Mouse (Mus musculus) ES-CJ7 (cell line): ENCODE results near the gene Ttc39b.
A peak's percentile ranks its signal among the peaks of the same experiment; 100 is the strongest.

Experiments
- DNase-seq: peaks from one replicate; pipeline ENCODE4 v3.0.0; 2011; ENCODE audit warnings: low read depth, low spot score

The Ttc39b gene

GRCm38 (mm10) chr4:83317826-83318348 is 6.2 kb downstream of the Ttc39b start:
- DNase-seq, result peak; percentile 82

GRCm38 (mm10) chr4:83316718-83317117 is 7.3 kb downstream of the Ttc39b start:
- peak; percentile 79 for DNase-seq

DNA sequence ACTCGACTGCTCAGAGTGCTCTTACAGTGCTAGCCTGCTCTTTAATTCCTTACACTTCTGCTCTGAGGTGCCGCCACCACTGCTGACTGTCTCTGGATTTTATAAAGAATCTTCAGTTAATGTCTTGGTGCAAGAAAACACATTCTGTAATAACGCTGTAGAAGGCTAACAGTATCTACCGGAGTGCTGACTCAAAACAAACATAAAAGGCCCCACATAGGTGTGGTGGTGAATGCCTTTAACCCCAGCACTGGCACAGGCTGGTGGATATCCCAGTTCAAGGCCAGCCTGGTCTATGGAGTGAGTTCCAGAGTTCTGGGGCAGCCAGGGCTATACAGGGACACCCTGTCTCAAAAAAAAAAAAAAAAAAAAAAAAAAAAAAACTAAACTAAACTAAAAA is 8.1 kb downstream of the Ttc39b start:
- no peak for DNase-seq

DNA sequence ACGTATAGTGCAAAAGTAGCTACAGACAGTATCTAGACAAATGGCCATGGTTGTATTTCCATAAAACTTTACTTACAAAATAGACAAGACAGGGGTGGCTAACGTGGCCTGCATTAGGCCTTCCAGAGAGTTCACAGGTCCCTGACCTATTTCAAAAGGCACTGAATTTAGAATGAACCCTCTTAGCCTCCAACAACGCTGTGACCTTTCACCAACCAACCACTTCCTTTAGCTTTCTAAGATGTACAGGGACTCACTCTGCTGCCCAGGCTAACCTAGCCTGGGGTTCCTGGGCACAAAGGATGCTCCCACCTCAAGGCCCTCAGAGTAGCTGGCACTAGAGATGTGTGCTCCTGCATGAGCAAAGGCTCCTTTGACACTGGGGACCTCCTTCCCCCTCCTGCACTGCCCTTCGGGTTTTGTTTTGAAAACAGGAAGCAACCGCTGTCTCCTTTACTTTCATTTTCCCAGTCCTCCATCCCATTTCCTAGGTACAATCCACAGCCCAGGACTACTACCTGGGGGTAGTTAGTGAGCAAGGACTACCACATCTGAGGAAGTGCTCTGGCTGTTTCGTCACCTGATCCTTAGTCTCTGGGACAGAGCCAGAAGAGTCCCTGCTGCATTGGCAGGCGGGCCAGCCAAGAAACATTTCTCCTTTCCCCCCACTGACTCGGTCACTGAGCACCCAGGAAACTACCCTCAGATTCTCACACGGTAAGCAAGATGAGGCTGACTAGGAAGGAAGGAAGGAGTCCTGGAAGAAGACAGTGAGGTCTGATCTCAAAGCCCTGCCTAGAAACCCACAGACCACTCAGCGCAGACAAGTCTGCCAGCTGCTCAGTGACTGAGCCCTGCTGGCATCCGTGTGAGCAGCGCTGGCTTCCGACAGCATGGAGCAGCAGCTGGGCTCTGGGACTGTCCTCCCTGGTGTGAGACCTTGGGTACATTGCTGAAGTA is 8.9 kb downstream of the Ttc39b start:
- DNase-seq, result no peak

- no peak for DNase-seq
Measured at GRCm38 (mm10) chr4:83314261-83314793, 9.7 kb downstream of the Ttc39b start.

- no peak for DNase-seq
Measured at GRCm38 (mm10) chr4:83312336-83312735, 11.7 kb downstream of the Ttc39b start.

DNA sequence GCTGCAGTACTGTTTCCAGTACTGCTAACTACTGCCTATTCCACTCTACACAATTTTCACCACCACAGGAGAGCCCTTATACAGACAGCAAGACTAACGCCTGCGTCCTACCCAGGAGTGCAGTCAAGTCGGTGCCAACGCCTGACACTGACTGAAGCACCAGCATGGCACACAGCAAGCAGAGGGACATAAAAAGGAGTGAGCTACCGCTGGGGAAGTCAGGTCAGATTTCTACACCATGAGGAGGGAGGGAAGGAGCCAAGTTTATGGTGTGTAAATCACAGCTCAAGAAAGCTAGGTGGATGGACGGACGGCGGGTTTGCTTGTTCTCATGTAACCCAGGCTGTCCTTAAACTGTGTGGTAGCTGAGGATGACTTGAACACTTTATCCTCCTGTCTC is 12.6 kb downstream of the Ttc39b start:
- DNase-seq, result no peak

DNA sequence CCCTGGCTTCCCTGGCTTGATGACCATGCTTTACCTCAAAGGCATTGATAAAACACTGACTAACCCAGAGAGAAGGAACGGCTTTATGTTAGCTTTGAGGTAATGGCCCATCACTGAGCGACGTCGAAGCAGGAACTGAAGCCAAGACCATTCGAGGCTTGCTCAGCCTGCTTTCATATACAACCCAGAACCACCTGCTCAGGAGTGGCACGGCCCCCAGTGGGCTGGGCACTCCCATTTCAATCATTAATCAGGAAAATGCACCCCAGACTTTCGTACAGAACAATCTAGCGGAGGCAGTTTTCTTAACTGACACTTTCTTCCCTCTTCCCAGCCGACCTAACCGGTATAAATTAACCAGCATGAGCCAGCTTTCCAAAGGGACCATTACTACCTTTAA is 13.1 kb downstream of the Ttc39b start:
- no peak for DNase-seq

DNA sequence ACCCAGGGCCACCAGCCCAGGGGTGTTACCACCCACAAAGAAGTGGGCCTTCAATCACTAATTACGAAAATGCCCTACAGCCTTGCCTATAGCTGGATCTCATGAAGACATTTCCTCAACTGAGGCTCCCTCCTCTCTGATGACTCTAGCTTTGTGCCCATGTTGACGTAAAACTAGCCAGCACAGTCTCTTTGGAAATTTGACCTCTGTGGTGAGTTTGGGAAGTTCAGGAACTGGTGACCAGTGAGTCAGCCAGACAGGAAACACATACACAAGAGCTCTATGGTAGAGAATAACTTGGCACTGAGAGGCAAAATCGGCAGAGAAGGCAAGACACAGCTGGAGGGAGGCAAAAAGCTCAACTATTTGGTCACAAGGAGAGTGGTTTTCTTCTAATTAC is 15.1 kb downstream of the Ttc39b start:
- no peak for DNase-seq

GRCm38 (mm10) chr4:83307686-83308469 is 16.2 kb downstream of the Ttc39b start:
- no peak for DNase-seq

DNA sequence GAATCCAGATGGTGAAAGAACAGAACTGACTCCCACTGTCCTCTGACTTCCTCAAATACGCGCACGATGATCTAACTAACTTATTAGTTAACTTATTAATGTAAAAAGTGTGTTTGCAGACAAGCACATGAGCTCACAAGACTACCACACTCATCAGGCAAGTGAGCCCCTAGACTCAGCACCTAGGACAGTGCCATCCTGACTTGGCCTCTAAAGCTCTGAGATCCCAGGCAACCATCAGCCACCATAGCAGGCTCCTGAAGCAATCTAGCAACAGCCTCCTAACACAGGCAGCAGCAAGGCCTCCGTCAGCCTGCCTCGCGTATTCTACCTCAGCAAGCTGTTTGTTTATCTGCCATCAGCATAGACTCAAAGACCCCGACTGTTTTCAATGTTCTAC is 17.2 kb downstream of the Ttc39b start:
- DNase-seq, result peak; percentile 68

DNA sequence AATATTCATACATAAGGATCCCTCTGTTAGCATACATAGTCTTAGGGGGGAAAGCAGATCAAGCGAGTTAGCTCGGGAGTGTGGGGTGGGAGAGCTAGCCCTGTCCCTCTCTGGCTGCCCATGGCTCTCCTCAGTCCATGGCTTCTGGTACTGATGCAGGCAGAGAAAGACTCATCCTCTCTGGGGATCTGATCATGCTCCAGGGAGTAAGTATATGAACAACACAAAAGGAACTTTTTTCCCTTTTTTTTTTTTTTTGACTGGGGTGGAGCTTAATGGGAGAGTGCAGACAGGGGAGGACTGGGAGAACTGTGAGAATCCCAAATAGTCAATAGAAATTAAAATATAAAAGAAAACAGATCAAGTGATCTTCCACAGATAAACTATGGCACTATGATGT is 19.0 kb downstream of the Ttc39b start:
- DNase-seq, result no peak

DNA sequence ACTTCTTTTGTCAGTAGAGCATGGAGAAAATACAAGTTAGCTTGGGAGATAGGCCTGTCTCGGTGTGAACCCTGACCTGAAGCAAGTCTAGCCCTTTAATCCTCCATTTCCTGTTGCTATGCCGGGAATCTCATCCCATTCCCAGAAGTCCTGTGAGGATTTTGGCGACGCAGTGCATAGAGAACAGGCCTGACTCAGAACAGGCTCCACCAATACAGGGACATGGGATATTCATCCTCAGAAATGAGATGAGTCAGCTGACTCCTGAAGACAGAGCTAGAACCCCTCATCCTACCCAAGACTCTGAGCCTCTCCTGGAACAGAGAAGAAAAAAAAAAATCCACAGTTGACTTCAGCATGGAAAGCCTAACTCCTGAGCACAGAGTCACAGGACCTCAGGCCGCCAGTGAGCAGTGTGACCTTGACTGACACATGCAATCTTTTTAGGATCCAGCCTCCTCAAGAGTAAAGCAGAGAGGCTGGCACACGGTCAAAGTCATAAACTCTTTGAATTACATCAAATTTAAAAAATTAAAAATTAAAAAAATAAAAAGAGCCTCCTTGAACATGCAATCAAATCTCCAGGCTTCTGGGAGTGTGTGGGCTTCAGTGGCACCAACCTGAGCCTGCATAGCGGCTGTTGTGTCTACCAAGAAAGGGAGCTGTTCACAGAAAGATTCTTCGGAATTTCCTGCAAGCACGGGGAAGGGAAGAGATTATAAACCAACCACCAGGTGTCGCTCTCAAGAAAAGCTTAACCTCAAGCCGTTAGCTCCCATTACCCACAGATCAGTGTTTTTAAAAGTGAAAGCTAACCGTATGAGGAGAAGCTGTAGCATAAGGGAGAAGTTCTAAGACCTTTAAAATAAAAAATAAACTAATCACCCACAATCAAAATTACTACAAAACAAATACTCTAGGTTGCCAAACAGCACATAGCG is 20.9 kb downstream of the Ttc39b start:
- DNase-seq, result peak; percentile 91

DNA sequence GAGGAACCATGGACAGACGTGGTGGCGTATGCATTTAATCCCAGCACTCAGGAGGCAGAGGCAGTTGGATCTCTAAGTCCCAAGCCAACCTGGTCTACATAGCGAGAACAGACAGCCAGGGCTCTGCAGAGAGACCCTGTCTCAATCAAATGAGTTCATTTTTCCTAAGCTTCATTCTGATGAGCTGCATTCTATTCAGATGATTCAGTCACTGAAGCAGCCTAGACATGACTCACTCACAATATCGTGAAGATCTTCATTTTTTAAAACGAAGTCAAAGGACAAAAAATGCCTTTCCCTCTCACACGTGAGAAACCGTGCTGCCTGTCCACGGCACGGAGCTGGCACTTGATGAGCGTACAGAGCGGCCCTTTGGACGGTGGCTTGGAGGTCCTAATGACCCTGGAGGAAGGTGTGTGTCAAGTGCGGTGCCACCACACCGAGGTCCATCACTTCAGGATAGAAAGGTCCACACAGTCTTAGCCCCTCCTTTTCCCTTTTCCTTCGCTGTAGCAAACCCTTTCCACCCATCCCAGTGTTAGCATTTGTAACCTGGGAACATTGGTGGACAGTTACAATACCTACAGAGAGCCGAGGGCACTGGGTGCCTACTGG is 21.8 kb downstream of the Ttc39b start:
- no peak for DNase-seq

DNA sequence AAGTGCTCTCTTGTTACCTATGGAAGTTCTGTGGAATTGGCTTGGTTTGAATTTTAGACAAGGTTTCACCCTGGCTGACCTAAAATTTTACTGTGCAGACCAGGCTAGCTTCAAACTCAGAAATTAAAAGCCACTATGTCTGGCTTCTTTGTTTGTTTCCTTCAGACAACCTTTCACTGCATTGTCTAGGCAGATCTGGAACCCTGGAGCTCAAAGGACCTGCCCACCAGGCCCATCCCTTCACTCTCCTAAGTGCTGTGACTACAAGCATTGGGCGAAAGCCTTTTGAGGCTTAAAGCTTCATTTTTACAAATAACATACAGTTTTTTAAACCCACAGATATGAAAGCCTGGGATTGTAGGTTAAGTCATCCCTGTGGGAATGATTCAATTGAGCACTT is 22.3 kb downstream of the Ttc39b start:
- DNase-seq, result peak; percentile 54

GRCm38 (mm10) chr4:83284768-83285350 is 39.2 kb downstream of the Ttc39b start:
- DNase-seq, result peak; percentile 38

- DNase-seq, result no peak
Measured at GRCm38 (mm10) chr4:83283973-83284767, 39.9 kb downstream of the Ttc39b start.

GRCm38 (mm10) chr4:83282424-83282823 is 41.6 kb downstream of the Ttc39b start:
- DNase-seq, result no peak

- no peak for DNase-seq
Measured at GRCm38 (mm10) chr4:83279236-83279635, 44.8 kb downstream of the Ttc39b start.
